Mouse (Mus musculus) limb, embryonic 10.5 days (tissue): ENCODE measurements around the gene Mcl1. TPM values are rescaled to one million over a fixed set of nuclear protein-coding genes. Genes with fewer than 3 reads are reported as not detected.
"Not testable (repeated sequence)": the region's sequence is repeated elsewhere in the genome, so short reads cannot be mapped to it uniquely, and the experiment has no call there.

ENCODE experiments used
- DNase-seq: peaks from one replicate; pipeline ENCODE4 v3.0.0-alpha.2; 2017; ENCODE audit warnings: low spot score
- H3K27ac ChIP-seq: fragments of 300-500 bp; sonication (generic); 2 replicates; pipeline ENCODE4 v1.5.1; 2016; ENCODE audit warnings: mild to moderate bottlenecking
- H3K27me3 ChIP-seq: fragments of 300-500 bp; sonication (generic); 2 replicates; pipeline ENCODE4 v1.6.1; 2016; ENCODE audit warnings: low read depth, mild to moderate bottlenecking; ENCODE audit not compliant: poor library complexity, severe bottlenecking
- H3K36me3 ChIP-seq: fragments of 300-500 bp; sonication (generic); 2 replicates; pipeline ENCODE4 v1.6.1; 2016; ENCODE audit warnings: mild to moderate bottlenecking, moderate library complexity
- H3K4me1 ChIP-seq: fragments of 300-500 bp; sonication (generic); 2 replicates; pipeline ENCODE4 v1.6.1; 2016
- H3K4me3 ChIP-seq: fragments of 300-500 bp; sonication (generic); 2 replicates; pipeline ENCODE4 v1.5.1; 2016; ENCODE audit warnings: mild to moderate bottlenecking, moderate library complexity
- H3K9me3 ChIP-seq: fragments of 300-500 bp; sonication (generic); replicated peaks from 2 replicates; pipeline ENCODE4 v1.6.1; 2016; ENCODE audit warnings: mild to moderate bottlenecking
- WGBS: fragments of 180-500 bp; shearing (Covaris S2); methylation state at CpG from one replicate; pipeline ENCODE4 v1.1.7; 2016; 5-methylcytosine and 5-hydroxymethylcytosine counted together
- polyA plus RNA-seq: library from polyadenylated mRNA; unstranded; fragments of >200 nt; fragmentation: Nextera tagmentation; extraction: Ambion mirVana; gene quantifications from 2 replicates; pipeline ENCODE4 v1.2.1, GENCODE M21; 2016

Mcl1 gene
- polyA plus RNA-seq, 1 experiment from 2014 or later, result 52.1 TPM

- Histone ChIP-seq H3K4me3 (peak overlapping the region; percentile 60; the same call in 1 of the 2 replicates), H3K27me3 (peaks cover 40% of the 10 kb centered on the region), H3K9me3 (no peaks in the 10 kb centered on the region), H3K27ac (peak overlapping the region; percentile 30; the same call in 1 of the 2 replicates), H3K36me3 (0 out of 2 replicates have a peak, but pooled peaks cover 5% of the 10 kb centered on the region), H3K4me1 (peaks cover 69% of the 10 kb centered on the region)
- DNase-seq, result no peak
- WGBS, result 30% methylated on average over 10 of the region's 10 CpGs
Observed at GRCm38 (mm10) chr3:95686492-95687167, 28.0 kb downstream of the Mcl1 start.

- 10% methylated on average over 4 of the region's 4 CpGs for WGBS
- no peak for DNase-seq
- peak overlapping the region; percentile 30; the same call in 1 of the 2 replicates for H3K27ac ChIP-seq
Observed at GRCm38 (mm10) chr3:95687168-95687523, 28.6 kb downstream of the Mcl1 start.

GRCm38 (mm10) chr3:95687524-95688421 is 29.2 kb downstream of the Mcl1 start, which contains the start of gene Adamtsl4:
Gene Adamtsl4, minus strand, starts transcription at chr3:95687917.
- Histone ChIP-seq H3K27ac (peak within 1 kb of the TSS; percentile 83), H3K4me1 (peaks cover 62% of the 10 kb centered on the region), H3K9me3 (no peaks in the 10 kb centered on the region), H3K36me3 (0 out of 2 replicates have a peak, but pooled peaks cover 5% of the 10 kb centered on the region), H3K27me3 (peaks cover 40% of the 10 kb centered on the region), H3K4me3 (peak within 1 kb of the TSS; percentile 60)
- WGBS, result 6% methylated on average over 50 of the region's 50 CpGs
- peak; percentile 76 for DNase-seq

More at GRCm38 (mm10) chr3:95687168-95687523, 28.6 kb downstream of the Mcl1 start:
- peaks cover 64% of the 10 kb centered on the region for H3K4me1 ChIP-seq
- 0 out of 2 replicates have a peak, but pooled peaks cover 5% of the 10 kb centered on the region for H3K36me3 ChIP-seq
- H3K27me3 ChIP-seq, result peaks cover 40% of the 10 kb centered on the region
- peak overlapping the region; percentile 60 for H3K4me3 ChIP-seq
- no peaks in the 10 kb centered on the region for H3K9me3 ChIP-seq

GRCm38 (mm10) chr3:95689171-95689915 is 30.8 kb downstream of the Mcl1 start:
- Histone ChIP-seq H3K4me3 (no peak overlapping the region), H3K27ac (no peak overlapping the region), H3K4me1 (peaks cover 48% of the 10 kb centered on the region), H3K36me3 (0 out of 2 replicates have a peak, but pooled peaks cover 5% of the 10 kb centered on the region), H3K27me3 (peaks cover 40% of the 10 kb centered on the region), H3K9me3 (no peaks in the 10 kb centered on the region)
- DNase-seq, result no peak
- 31% methylated on average over 11 of the region's 11 CpGs for WGBS

- WGBS, result 51% methylated on average over 2 of the region's 2 CpGs
- H3K36me3 ChIP-seq, result 0 out of 2 replicates have a peak, but pooled peaks cover 5% of the 10 kb centered on the region
- H3K9me3 ChIP-seq, result no peaks in the 10 kb centered on the region
- no peak overlapping the region for H3K4me3 ChIP-seq
- H3K27ac ChIP-seq, result no peak overlapping the region
- DNase-seq, result no peak
- H3K4me1 ChIP-seq, result peaks cover 42% of the 10 kb centered on the region
- peaks cover 40% of the 10 kb centered on the region for H3K27me3 ChIP-seq
Observed at GRCm38 (mm10) chr3:95689940-95690339, 31.4 kb downstream of the Mcl1 start.

- not testable (repeated sequence) for H3K27ac ChIP-seq, H3K36me3 ChIP-seq, H3K9me3 ChIP-seq, DNase-seq, H3K4me3 ChIP-seq
- H3K4me1 ChIP-seq, result peaks cover 40% of the 10 kb centered on the region
- peaks cover 35% of the 10 kb centered on the region for H3K27me3 ChIP-seq
- 92% methylated on average over 2 of the region's 2 CpGs for WGBS
Observed at GRCm38 (mm10) chr3:95690552-95690951, 32.0 kb downstream of the Mcl1 start.

- H3K27ac ChIP-seq, result no peak overlapping the region
- 84% methylated on average over 6 of the region's 6 CpGs for WGBS
- H3K4me3 ChIP-seq, result no peak overlapping the region
Observed at GRCm38 (mm10) chr3:95692677-95693076, 34.1 kb downstream of the Mcl1 start.

GRCm38 (mm10) chr3:95693821-95694807 is 35.5 kb downstream of the Mcl1 start:
- 0 out of 2 replicates have a peak, but pooled peaks cover 5% of the 10 kb centered on the region for H3K36me3 ChIP-seq
- DNase-seq, result no peak
- peaks cover under 1% of the 10 kb centered on the region; the same call in 1 of the 2 replicates for H3K27me3 ChIP-seq
- 74% methylated on average over 11 of the region's 11 CpGs for WGBS
- no peak overlapping the region for H3K27ac ChIP-seq
- H3K4me3 ChIP-seq, result no peak overlapping the region
- H3K9me3 ChIP-seq, result no peaks in the 10 kb centered on the region
- H3K4me1 ChIP-seq, result peaks cover 25% of the 10 kb centered on the region

More at GRCm38 (mm10) chr3:95692677-95693076, 34.1 kb downstream of the Mcl1 start:
- Histone ChIP-seq H3K27me3 (peaks cover 14% of the 10 kb centered on the region; the same call in 1 of the 2 replicates), H3K4me1 (peaks cover 38% of the 10 kb centered on the region), H3K36me3 (0 out of 2 replicates have a peak, but pooled peaks cover 5% of the 10 kb centered on the region), H3K9me3 (no peaks in the 10 kb centered on the region)
- no peak for DNase-seq

GRCm38 (mm10) chr3:95694808-95695703 is 36.5 kb downstream of the Mcl1 start:
- DNase-seq, result no peak
- Histone ChIP-seq H3K36me3 (0 out of 2 replicates have a peak, but pooled peaks cover 5% of the 10 kb centered on the region), H3K9me3 (no peaks in the 10 kb centered on the region), H3K27me3 (no peaks in the 10 kb centered on the region), H3K27ac (peak overlapping the region; percentile 27; the same call in 1 of the 2 replicates), H3K4me3 (no peak overlapping the region), H3K4me1 (peaks cover 17% of the 10 kb centered on the region)
- WGBS, result 92% methylated on average over 11 of the region's 11 CpGs

- H3K4me1 ChIP-seq, result peaks cover 15% of the 10 kb centered on the region
- WGBS, result 45% methylated on average over 3 of the region's 3 CpGs
- no peaks in the 10 kb centered on the region for H3K27me3 ChIP-seq
- no peak overlapping the region for H3K4me3 ChIP-seq
- peak overlapping the region; percentile 27; the same call in 1 of the 2 replicates for H3K27ac ChIP-seq
- H3K9me3 ChIP-seq, result no peaks in the 10 kb centered on the region
- no peak for DNase-seq
- 0 out of 2 replicates have a peak, but pooled peaks cover 5% of the 10 kb centered on the region for H3K36me3 ChIP-seq
Observed at GRCm38 (mm10) chr3:95695796-95696195, 37.2 kb downstream of the Mcl1 start.
